Mouse (Mus musculus) heart, adult 18-20 months (tissue): ENCODE results near the gene Fcnb. TPM values are rescaled to one million over a fixed set of nuclear protein-coding genes. Genes with fewer than 3 reads are reported as not detected.

Experiments
- DNase-seq, 2 experiments: peaks; one replicate each; pipeline ENCODE4 v3.0.0; 2021 to 2022; ENCODE audit warnings: mixed read lengths in 1 of 2
- total RNA-seq, 2 experiments: library from RNA; stranded (reverse); gene quantifications; 2 replicates each; pipeline ENCODE4 v1.2.3; 2021

Gene Fcnb
- total RNA-seq, 2 experiments from 2014 or later = not detected

DNA sequence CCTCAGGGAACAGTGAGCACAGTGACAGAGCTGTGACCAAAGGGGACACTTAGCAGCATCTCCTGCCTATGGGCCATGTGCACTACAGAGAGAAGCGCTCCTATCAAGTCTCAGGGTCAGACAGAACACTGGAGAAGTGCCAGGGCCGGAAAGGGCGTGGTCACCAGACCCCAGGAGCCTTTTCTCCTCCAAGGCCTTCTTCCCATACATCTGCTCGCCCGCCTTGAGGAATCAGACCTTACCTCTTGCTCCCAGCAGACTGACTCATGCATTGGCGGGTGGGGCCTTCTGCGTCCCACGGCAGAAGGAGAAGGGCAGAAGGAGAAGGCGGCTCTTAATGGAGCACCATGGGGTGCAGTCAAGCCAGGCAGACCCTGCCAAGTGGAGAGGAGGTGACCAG, 52.8 kb downstream of the Fcnb start:
- DNase-seq = no peak

Other genes starting within 250 kb of the Fcnb start
- 10 to 100 TPM; 14.8 to 17.9 TPM for gene Col5a1, start 198.5 kb downstream of the Fcnb start, total RNA-seq
- gene Olfm1, start 108.1 kb upstream of the Fcnb start, total RNA-seq = 10 to 100 TPM in 1 of 2 experiments, 1 to 10 TPM in 1; 9.4 to 10.3 TPM